Mouse (Mus musculus): ENCODE results near the gene Samd9l.
A peak's percentile ranks its signal among the peaks of the same experiment; 100 is the strongest.
"Not testable (repeated sequence)": the region's sequence is repeated elsewhere in the genome, so short reads cannot be mapped to it uniquely, and the experiment has no call there.

Samd9l gene

DNA sequence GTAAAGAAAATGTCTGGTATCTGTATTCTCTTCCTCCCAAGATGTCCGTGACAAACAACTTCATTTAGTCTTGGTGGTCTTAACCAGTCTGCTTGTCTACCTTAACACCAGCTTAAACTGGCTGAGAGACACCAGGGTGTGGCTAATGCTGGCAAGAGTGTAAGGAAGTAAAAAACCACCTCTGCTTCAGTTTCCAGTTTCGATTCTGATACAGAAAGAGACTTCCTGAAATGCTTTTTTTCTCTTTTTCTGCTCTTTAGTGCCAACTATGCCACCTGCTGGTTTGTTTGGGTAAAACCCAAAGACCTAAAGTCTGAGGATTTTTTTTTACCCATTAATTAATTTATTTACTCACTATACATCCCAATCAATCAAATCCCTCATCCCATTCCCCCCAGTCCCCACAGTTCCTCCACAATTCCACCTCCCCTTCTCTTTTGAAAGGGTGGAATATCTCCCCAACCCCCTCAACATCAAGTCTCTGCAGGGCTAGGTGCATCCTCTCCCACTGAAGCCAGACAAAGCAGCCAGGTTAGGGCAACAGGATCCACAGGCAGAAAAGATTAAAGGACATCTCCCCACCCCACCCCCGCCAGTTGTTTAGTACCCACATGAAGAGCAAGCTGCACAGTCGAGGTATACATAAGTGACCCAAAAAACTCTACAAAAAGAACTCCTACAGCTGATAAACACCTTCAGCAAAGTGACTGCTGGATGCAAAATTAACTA, at the start of gene Samd9l:
Gene Samd9l, minus strand, starts transcription at position 233 of the 729 bp plus-strand sequence.
- peak; percentile 90 for DNase-seq (ENCODE audit: low read depth)

GRCm38 (mm10) chr6:3447404-3447803, 48.0 kb upstream of the Samd9l start:
- DNase-seq (ENCODE audit: low read depth), result peak; percentile 85

GRCm38 (mm10) chr6:3443905-3444304, 44.5 kb upstream of the Samd9l start:
- DNase-seq (ENCODE audit: low read depth), result no peak

- no peak for DNase-seq (ENCODE audit: low read depth)
Observed at GRCm38 (mm10) chr6:3436087-3436486, 36.7 kb upstream of the Samd9l start.

GRCm38 (mm10) chr6:3430976-3431375, 31.6 kb upstream of the Samd9l start:
- not testable (repeated sequence) for DNase-seq (ENCODE audit: low read depth)

GRCm38 (mm10) chr6:3427047-3427446, 27.7 kb upstream of the Samd9l start:
- no peak for DNase-seq (ENCODE audit: low read depth)

DNA sequence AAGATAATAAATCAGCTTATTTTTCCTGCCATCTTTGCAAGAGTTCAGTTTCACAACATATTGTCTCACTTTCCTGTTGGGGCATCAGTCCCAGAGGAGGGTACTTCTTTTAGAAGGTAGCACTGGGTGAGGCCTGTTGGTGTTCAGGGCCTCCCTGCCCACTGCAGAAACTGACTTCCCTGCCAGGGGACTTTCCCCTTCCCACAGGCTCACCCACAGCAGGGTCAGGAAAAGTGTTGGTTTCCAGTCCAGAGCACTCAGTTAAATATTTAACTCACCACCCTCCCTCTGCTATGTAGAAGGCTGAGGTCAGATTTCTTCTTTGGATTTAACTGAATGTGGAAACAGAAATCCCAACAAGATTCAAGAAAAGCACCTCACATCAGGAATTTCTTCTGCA, 26.0 kb upstream of the Samd9l start:
- DNase-seq (ENCODE audit: low read depth), result not testable (repeated sequence)

DNA sequence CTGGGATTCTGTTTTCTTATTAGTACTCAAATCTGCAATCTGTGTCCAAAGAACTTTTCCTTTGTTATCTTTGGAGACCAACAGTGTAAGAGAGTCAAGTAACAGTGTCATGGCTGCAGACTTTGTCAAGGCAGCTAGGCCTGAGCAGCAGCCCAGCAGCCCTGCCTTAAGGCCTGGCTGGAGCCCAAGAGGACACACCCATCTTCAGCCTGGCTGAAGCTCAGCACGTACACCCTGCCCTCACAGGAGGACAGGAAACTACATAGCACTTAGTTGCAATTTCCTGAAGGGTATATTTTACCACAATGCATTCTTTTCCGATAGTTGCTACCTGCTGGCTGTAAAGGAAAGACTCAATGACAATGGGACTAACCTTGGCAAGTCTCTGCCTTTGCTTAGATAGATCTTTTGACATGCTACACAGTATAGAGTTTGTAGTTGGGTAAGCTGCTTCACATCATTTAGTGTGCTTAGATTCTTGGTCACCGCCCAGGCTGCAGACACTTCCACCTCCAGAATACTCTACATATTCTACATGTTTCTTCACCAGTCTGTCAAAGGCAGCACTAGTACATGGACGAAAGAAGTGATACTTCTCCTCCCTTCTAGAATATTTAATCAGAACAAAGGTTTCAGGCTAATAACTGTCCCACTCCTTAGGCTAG, 25.4 kb upstream of the Samd9l start:
- DNase-seq (ENCODE audit: low read depth), result not testable (repeated sequence)

GRCm38 (mm10) chr6:3397182-3397906, 2.0 kb downstream of the Samd9l start:
- not testable (repeated sequence) for DNase-seq (ENCODE audit: low read depth)

- not testable (repeated sequence) for DNase-seq (ENCODE audit: low read depth)
Observed at GRCm38 (mm10) chr6:3395921-3396611, 3.3 kb downstream of the Samd9l start.

- DNase-seq (ENCODE audit: low read depth), result no peak
Observed at GRCm38 (mm10) chr6:3389995-3390394, 9.4 kb downstream of the Samd9l start.

GRCm38 (mm10) chr6:3386565-3386964, 12.8 kb downstream of the Samd9l start:
- DNase-seq (ENCODE audit: low read depth), result peak; percentile 53

GRCm38 (mm10) chr6:3384816-3385215, 14.6 kb downstream of the Samd9l start:
- not testable (repeated sequence) for DNase-seq (ENCODE audit: low read depth)

DNA sequence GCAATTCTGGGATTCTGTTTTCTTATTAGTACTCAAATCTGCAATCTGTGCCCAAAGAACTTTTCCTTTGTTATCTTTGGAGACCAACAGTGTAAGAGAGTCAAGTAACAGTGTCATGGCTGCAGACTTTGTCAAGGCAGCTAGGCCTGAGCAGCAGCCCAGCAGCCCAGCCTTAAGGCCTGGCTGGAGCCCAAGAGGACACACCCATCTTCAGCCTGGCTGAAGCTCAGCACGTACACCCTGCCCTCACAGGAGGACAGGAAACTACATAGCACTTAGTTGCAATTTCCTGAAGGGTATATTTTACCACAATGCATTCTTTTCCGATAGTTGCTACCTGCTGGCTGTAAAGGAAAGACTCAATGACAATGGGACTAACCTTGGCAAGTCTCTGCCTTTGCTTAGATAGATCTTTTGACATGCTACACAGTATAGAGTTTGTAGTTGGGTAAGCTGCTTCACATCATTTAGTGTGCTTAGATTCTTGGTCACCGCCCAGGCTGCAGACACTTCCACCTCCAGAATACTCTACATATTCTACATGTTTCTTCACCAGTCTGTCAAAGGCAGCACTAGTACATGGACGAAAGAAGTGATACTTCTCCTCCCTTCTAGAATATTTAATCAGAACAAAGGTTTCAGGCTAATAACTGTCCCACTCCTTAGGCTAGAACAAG, 15.1 kb downstream of the Samd9l start:
- not testable (repeated sequence) for DNase-seq (ENCODE audit: low read depth)

GRCm38 (mm10) chr6:3379146-3379545, 20.2 kb downstream of the Samd9l start:
- DNase-seq (ENCODE audit: low read depth), result no peak

DNA sequence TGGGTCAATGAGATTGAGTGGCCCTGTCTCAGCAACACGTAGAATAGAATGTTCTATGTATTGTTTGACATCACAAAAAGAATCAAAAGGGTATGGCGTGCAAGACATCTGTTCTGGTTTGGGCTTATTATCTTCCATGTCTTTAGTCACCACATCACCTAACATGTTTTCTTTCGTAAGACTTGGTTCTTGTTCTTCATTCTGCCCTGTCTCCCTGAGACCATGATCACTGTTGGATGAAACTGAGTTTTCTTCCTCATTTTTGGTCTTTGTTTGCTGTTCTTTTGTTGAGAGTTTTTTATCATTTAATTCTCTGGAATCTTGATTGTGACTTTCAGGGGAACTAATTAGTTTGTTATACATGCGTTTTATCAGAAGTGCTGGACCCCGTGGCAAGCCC, 22.7 kb downstream of the Samd9l start:
- DNase-seq (ENCODE audit: low read depth), result no peak

DNA sequence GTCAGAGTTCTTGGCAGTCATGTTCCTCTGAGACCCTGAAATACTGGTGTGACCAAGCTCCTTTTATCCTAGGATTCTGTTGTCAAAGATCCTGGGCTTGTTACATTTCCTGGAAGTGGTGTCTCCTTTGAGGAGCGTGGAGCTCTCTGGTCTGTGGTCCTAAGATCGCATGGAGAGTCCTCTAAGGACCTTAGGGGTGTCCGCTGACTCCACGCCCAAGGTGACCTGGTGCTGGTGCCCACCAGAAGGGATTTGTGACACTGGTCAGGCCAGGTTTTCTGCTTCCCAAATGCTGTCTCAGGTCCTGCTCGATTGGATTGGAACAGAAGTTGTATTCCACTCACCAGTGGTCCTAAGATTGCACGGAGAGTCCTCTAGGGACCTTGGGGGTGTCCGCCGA, 29.8 kb downstream of the Samd9l start:
- DNase-seq (ENCODE audit: low read depth), result no peak

- DNase-seq (ENCODE audit: low read depth), result not testable (repeated sequence)
Observed at GRCm38 (mm10) chr6:3365609-3366008, 33.8 kb downstream of the Samd9l start.

DNA sequence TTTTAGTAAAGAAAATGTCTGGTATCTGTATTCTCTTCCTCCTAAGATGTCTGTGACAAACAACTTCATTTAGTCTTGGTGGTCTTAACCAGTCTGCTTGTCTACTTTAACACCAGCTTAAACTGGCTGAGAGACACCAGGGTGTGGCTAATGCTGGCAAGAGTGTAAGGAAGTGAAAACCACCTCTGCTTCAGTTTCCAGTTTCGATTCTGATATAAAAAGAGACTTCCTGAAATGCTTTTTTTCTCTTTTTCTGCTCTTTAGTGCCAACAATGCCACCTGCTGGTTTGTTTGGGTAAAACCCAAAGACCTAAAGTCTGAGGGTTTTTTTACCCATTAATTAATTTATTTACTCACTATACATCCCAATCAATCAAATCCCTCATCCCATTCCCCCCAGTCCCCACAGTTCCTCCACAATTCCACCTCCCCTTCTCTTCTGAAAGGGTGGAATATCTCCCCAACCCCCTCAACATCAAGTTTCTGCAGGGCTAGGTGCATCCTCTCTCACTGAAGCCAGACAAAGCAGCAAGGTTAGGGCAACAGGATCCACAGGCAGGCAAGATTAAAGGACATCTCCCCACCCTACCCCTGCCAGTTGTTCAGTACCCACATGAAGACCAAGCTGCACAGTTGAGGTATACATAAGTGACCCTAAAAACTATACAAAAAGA, 53.3 kb downstream of the Samd9l start:
- peak; percentile 91 for DNase-seq (ENCODE audit: low read depth)

- DNase-seq (ENCODE audit: low read depth), result not testable (repeated sequence)
Observed at GRCm38 (mm10) chr6:3345043-3345639, 54.2 kb downstream of the Samd9l start.

Data from induced T-regulatory cell, adult 2 months (primary cell).